ENCODE assay signal across 26 mouse cellular contexts in genomic region chr15:81237471-81237870, GRCm38 (mm10). TPM values are rescaled to one million over a fixed set of nuclear protein-coding genes. Genes with fewer than 3 reads are reported as not detected.
"Had no signal": no experiment of that assay in that cellular context is flagged by ENCODE, and none has a peak within 500 bp of the region (broad histone marks: within the 10 kb centered on the region; RNA-seq: fewer than 3 reads in every experiment).

No protein-coding gene starts in this region.

- H3K4me3 ChIP-seq: limb, embryonic 10.5 days; limb, embryonic 13.5 days; liver, embryonic 12.5 days; liver, embryonic 15.5 days; lung, embryonic 15.5 days; midbrain, embryonic 12.5 days; myocyte; neural tube, embryonic 13.5 days had no signal

- H3K4me1 ChIP-seq: liver, embryonic 15.5 days had no signal

- ATAC-seq: liver, embryonic 12.5 days had no signal

- H3K9ac ChIP-seq: limb, embryonic 13.5 days; liver, embryonic 12.5 days; liver, embryonic 15.5 days; lung, embryonic 15.5 days; midbrain, embryonic 12.5 days; neural tube, embryonic 13.5 days had no signal

- DNase-seq: kidney, adult 18-20 months; kidney, adult 9 months; kidney, postnatal 14 days; kidney, postnatal 4 days; layer of hippocampus, postnatal 36 days; liver; lung, adult 18-20 months; lung, postnatal 10 days; lung, postnatal 36 days; retina, postnatal 1 day; right cerebral cortex, postnatal 25 days; thymus, adult 2 months; thymus, postnatal 14 days; thymus, postnatal 4 days had no signal

- H3K36me3 ChIP-seq: limb, embryonic 10.5 days; limb, embryonic 13.5 days; liver, embryonic 12.5 days; liver, embryonic 15.5 days; lung, embryonic 15.5 days; midbrain, embryonic 12.5 days; neural tube, embryonic 13.5 days had no signal

- H3K4me2 ChIP-seq: limb, embryonic 13.5 days; liver, embryonic 12.5 days; liver, embryonic 15.5 days; lung, embryonic 15.5 days; midbrain, embryonic 12.5 days had no signal

- H3K9me3 ChIP-seq: limb, embryonic 10.5 days; limb, embryonic 13.5 days; liver, embryonic 12.5 days; liver, embryonic 15.5 days; lung, embryonic 15.5 days; midbrain, embryonic 12.5 days; neural tube, embryonic 13.5 days had no signal

- H3K27ac ChIP-seq: limb, embryonic 10.5 days; limb, embryonic 13.5 days; liver, embryonic 12.5 days; liver, embryonic 15.5 days; lung, embryonic 15.5 days; midbrain, embryonic 12.5 days; neural tube, embryonic 13.5 days; stomach, postnatal 0 days had no signal

RNA-seq across cellular contexts. Expression of gene Mchr1, which starts 2.2 kb away (rescaled TPM):
- total RNA-seq: megakaryocyte-erythroid progenitor cell, adult 5-6 weeks; neutrophil, adult 5-6 weeks had no signal
- polyA plus RNA-seq: liver, embryonic 12.5 days; spleen, adult 2 months had no signal
